Mouse (Mus musculus) heart, postnatal 25 days (tissue): ENCODE results near the gene Dedd. TPM values are rescaled to one million over a fixed set of nuclear protein-coding genes. Genes with fewer than 3 reads are reported as not detected.

Experiments
- DNase-seq: peaks from one replicate; pipeline ENCODE4 v3.0.0; 2022; ENCODE audit warnings: low spot score
- intact Hi-C: fragments of 180-260 bp; cut with DNase I; formaldehyde crosslinking; loops from one replicate; pipeline ENCODE4 v1.15.1; 2025
- total RNA-seq, 2 experiments: library from RNA; stranded (reverse); gene quantifications; 2 replicates each; pipeline ENCODE4 v1.2.3; 2021

Dedd gene
- total RNA-seq, result 10 to 100 TPM; 21.9 to 22.2 TPM

DNA sequence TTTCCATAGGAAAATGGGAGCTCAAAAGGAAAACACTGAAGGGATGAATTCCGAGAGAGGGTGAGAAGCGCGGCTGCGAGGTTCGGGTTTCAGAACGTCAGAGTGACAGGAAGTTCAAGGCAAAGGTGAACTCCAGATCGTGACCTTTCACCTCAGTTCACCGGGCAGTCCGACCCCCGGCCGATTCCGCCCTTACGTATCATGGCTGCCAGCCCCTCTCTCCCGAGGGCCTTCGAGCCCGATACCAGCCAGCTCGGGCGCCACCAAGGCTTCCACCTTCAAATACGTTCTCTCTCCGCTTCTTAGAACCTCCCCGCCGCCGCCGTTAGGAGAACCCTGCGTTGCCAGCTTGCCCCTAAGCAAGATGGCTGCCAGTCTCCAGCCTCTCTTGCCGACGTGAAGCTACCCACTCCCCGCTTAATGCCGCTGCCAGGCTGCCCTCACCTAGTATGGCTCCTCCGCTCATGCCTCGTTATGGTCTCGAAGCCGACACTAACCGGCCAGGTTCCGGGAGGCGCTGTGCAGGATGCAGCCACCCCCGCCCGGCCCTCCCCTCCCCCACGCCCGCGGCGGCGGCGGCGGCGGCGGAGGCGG, at the start of gene Dedd:
Dedd (plus strand) TSS at position 307 of the 594 bp plus-strand sequence.
- DNase-seq, result peak; percentile 91
- intact Hi-C loops, result loop anchor here (2.0 to 5.0 kb wide), 2 partner anchors 34 to 83 kb away; partner anchors contain the start of genes Ufc1 and Usf1

DNA sequence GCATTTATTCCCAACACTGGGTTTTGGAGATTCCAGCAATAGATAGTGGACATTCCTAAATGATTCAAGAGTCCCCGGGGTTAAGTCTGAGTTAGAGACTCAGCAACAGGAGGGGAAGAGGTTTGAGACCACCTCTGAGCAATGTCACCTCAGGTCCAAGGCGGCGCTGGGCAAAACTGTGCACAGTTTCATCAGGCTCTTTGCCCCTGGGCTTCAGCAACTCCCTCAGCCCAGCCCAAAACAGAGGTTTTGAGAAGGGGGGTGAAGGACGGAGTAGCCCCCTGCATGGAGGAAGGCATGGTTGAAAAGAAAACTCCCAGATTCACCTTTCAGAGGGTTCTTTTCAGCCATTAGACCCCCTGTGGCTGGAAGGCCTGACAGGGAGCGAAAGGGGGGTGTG, 49.2 kb upstream of the Dedd start:
- no peak for DNase-seq
- intact Hi-C loops, result loop anchor here (2.0 kb wide), 2 partner anchors 33 to 165 kb away; no protein-coding TSS in a partner anchor

DNA sequence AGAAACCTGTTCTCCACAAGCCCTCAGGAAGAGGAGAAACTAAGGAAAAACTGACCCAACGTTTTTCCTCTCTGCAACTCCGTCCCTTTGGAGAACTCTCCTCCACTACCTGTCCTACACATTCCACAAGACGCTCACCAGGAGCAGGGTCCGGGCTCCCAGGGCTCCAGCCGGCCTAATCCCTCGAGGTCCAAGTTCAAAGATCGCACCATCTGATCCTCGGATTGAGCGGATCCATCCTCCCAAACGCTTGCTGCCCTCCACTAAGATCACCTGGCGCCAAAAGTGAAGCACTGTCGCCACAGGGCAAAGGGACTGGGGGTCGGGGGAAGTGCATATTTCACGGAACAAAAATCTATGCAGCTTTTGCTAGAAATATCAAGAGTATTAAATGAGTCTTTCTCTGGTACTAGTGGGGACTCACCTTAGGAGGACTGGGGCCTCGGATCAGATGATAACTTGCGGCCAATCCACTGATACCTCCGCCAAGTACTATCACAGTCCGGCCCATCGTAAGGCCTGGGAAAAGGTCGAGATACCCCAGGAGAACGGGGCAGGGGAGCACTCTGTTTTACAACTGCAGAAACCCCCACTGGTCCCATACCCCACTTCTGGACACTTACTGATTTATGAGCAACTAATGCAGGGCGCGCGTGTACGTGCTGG, 48.6 kb upstream of the Dedd start:
- no peak for DNase-seq
- intact Hi-C loops, result loop anchor here (2.0 kb wide), 2 partner anchors 34 to 166 kb away; no protein-coding TSS in a partner anchor

DNA sequence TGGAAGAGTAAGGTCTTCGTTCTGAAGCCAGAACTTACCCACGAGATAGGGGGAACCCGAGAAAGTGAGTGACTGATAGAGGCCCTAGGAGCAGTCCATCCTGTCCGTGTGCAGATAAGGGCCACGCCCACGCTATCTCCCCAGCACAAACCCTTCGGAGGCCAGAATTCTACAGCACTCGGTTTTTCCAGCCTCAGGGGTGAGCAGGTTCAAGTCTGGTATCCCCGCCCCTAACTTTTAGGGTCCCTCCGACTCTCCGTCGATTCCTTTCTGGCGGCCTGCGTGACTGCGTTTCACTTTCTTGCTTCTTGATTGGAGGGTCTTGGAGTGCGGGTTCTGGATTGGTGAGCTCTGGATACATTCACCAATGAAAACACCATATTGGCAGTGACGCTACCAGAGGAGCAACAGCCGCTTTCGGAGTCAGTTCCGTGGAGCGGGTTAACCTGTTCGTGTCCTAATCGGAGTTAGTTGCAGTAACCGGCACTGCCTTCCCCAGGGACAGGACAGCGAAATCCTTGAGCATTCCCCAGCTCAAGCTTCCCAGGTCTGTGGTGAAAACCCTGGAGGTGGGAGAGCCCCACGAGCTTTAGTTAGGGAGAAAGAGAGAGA, 47.9 kb upstream of the Dedd start, which contains the start of gene Ppox:
Ppox (minus strand) TSS at position 271 of the 612 bp plus-strand sequence.
- DNase-seq, result peak; percentile 89
- intact Hi-C loops, result loop anchor here (2.0 kb wide), 2 partner anchors 34 to 166 kb away; no protein-coding TSS in a partner anchor

- peak; percentile 63 for DNase-seq
- intact Hi-C loops, result loop anchor here (2.0 kb wide), 2 partner anchors 35 to 167 kb away; no protein-coding TSS in a partner anchor
Observed at GRCm38 (mm10) chr1:171281528-171281923, 47.4 kb upstream of the Dedd start.

DNA sequence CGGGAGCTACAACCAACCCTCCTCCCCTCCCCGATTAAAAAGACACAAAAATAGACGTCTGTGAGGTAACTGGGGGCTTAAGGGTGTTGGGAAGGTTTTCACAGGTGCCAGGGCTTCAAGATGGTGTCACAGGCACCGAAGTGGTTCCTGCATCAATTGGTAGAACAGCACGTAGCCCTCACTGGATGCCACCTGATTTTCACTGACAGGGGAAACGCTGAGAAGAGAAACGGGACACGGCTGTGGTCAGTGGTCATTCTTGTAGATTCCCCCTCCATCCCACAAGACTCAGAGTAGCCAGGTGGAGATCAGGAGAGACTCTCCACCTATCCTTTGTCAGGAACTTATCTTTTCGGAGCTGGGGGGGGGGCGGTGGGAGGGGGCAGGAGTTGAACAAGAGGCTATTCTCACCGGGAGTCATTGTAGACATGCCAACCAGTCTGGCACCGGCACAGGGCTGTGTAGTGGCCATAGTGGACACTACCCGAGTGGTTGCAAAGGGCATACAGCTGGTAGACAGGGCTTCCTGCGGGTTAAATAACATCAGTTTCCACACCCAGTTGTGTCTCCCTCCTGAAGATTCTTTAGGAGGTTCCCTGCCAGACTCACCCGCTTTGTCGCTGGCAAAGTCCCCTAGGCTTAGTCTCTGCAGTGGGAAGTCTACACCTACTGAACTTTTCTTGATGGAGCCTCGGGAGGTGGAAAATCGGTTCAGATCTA, 46.7 kb upstream of the Dedd start:
- intact Hi-C loops, result no loop called here
- DNase-seq, result no peak

DNA sequence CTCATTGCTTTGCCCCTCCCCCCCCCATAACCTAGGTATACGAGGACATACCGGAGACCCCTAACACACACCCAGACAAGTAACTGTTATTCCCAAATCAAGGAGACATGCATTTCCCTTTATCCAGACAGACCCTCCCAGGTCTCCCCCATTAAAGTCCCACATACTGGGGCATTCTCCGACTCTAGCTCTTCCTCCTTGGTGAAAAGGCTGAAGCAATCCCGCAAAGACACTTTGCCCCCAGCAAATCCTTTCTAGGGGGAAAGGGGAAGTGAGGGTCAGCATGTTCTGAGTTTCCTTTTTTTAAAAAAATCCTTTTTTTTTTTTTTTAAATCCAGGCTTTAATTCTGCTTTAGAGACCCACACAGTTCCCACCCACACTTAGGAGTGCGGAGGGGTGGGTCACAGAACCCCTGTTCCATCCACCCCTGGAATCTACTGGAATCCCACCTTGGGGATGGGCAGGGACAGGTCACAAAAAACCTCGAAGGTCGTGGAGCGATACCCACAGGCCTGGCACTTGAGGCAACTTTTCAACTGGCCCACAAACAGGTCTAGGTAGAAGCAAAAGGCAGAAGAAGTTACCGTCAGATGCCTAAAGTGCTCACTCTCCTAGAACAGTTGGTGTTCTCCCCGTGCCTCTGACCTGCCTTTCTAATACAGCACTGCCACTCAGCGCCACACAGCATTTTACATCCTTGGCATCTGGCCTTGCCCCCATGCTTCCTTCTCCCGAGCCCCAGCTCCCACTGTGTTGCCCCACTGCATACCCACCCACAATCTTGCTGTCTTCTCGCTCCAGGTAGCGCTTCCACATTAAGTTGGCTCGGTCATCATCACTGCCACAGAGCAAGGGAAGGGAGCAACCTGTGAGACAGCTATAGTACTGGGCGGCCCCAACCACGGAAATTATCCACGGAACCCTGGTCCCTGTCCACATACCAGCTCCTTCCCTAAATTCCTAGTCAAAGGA, 45.5 kb upstream of the Dedd start:
- intact Hi-C loops, result no loop called here
- no peak for DNase-seq

DNA sequence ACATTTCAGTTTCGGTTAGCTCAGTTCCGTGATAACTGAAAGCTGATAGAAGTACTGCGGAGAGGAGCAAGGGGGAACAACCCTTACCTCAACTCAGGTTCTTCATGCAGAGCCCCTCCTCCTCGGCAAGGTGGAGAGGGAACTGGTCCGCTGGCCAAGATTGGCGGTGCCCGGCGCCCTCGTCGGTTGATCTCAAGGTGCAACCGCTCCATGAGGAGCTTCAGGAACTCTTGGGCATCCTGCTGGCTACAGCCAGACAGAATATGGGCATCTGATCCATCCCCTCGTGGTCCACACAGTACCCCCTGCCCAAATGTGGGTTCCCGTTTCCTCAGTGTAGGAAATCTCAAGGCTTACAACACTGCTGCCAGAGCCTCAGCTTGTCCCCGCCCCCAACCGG, 44.5 kb upstream of the Dedd start:
- no peak for DNase-seq
- intact Hi-C loops, result no loop called here

DNA sequence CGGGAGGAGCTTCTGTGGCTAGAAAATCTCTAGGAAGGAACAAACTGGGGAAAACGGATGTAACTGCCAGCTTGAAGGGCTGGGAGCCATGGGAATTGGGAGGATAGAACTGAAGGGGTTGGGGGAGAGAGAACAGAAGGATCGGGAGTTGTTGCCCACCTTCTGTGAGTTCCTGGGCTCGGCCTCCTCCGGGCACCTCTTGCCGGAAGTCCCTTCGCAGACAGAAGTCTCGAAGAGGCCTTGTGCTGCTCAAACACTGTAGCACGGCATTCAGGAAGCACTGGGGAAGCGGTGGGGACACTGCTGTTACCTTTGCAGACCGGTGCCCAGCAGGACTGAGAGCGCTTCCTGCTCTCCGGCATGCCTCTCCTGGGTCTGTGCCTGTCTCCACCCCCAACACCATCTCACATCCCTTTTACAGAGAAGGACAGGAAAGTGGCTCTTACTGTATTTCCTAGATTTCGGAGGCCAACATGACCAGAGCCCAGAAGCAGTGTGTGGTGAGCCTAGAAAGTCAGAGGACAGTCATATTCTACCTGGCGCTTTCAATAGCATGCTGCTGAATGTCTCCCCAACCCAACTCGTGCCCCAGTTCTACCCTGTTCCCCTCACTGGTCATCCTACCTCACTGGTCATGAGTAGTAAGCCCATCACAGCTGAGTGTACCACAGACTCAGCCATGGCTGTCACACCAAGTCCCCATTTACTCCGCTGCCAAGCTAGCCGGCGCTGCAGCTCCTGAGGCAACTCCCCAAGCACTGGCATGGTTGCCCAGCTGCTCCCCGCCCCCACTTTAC, 43.7 kb upstream of the Dedd start:
- intact Hi-C loops, result no loop called here

GRCm38 (mm10) chr1:171286517-171286916, 42.4 kb upstream of the Dedd start:
- no peak for DNase-seq
- intact Hi-C loops, result no loop called here

More for the DNA sequence above, 43.7 kb upstream of the Dedd start:
- DNase-seq, result no peak

- intact Hi-C loops, result no loop called here
- DNase-seq, result peak; percentile 91
Observed at GRCm38 (mm10) chr1:171287136-171288081, 41.5 kb upstream of the Dedd start, which contains the start of gene Usp21. Gene Usp21 (minus strand): TSS chr1:171287991.

GRCm38 (mm10) chr1:171288328-171288727, 40.6 kb upstream of the Dedd start:
- DNase-seq, result no peak
- intact Hi-C loops, result no loop called here

DNA sequence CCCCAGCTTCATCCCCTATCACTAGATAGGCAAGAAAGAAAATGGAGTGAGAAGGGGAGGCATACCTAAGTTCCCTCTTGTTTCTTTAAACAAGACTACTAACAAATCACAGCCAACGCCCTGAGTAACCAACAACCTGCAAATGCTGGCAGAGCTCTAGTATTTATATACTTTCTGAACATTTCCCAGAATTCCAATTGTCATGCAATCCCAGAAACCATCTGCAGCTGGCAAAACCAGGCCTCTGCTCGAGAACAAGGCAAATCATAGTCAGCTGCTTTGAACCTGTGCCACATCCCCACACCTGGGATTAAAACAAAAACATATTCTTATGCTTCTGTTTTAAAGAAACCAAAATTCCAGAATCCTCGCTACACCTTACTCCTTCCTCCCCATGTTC, 35.6 kb upstream of the Dedd start:
- intact Hi-C loops, result no loop called here
- DNase-seq, result no peak

GRCm38 (mm10) chr1:171293906-171294297, 35.0 kb upstream of the Dedd start:
- no peak for DNase-seq
- intact Hi-C loops, result loop anchor here (2.0 kb wide), 1 partner anchor 35 kb away; the partner anchor contains the start of gene Dedd

DNA sequence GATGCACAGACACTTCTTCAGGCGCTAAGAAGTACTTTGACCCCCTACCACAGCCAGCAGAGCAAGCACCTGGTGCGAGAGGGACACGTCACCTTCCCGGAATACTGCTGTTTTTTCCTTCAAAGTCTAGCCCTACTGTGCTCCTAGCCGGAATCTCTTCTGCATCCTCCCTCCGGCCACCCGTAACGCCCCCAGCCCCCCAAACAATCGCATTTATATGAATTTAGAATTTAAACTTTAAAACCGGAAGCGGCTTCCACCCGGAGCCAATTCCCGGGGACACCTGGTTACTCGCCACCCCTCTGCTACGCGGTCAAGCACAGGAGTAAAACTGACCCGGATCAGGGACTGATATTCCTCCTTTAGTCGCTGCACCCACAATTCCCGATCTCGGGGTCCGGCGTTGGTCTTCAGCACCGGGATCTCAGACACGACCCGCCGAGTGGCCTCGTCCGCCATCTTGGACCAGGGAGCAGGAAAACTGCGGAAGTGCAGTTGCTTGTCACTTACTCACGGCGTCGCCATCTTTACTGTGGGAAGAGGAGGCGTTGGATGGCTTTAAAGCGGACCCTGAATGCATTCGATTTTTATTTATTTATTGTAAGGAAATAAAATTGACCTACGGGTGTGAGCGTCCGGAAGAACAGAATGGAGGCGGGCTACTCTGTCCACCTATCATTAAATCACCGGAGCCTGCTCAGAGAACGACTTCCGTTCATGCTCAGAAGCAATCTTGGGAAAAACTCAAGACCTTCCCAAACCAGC, 34.5 kb upstream of the Dedd start, which contains the start of gene Ufc1:
Ufc1 (minus strand) TSS at position 727 of the 765 bp plus-strand sequence.
- intact Hi-C loops, result loop anchor here (2.0 kb wide), 1 partner anchor 34 kb away; the partner anchor contains the start of gene Dedd

GRCm38 (mm10) chr1:171295063-171295402, 33.9 kb upstream of the Dedd start:
- no peak for DNase-seq
- intact Hi-C loops, result loop anchor here (2.0 kb wide), 1 partner anchor 34 kb away; the partner anchor contains the start of gene Dedd

More for the DNA sequence above, 34.5 kb upstream of the Dedd start, which contains the start of gene Ufc1:
- DNase-seq, result peak; percentile 77
